Mouse (Mus musculus) stomach, embryonic 16.5 days (tissue): ENCODE data around the gene Bicc1. TPM values are rescaled to one million over a fixed set of nuclear protein-coding genes. Genes with fewer than 3 reads are reported as not detected.

ENCODE experiments used
- ATAC-seq: fragments of 200-750 bp; cut with Nextera tagmentation; 2 replicates; pipeline ENCODE4 v1.8.0; 2017; ENCODE audit warnings: moderate number of reproducible peaks, moderate TSS enrichment; ENCODE audit not compliant: insufficient read depth, low FRiP score
- H3K27ac ChIP-seq: fragments of 300-500 bp; sonication (generic); 2 replicates; pipeline ENCODE4 v1.5.1; 2014; ENCODE audit warnings: low read length
- H3K27me3 ChIP-seq: fragments of 300-500 bp; sonication (generic); 2 replicates; pipeline ENCODE4 v1.6.1; 2014; ENCODE audit warnings: low read length, control low read depth, mixed read lengths; ENCODE audit not compliant: control insufficient read depth, insufficient read depth
- H3K36me3 ChIP-seq: fragments of 300-500 bp; sonication (generic); 2 replicates; pipeline ENCODE4 v1.6.1; 2014; ENCODE audit warnings: low read length; ENCODE audit not compliant: control insufficient read depth, insufficient read depth
- H3K4me1 ChIP-seq: fragments of 300-500 bp; sonication (generic); 2 replicates; pipeline ENCODE4 v1.6.1; 2014; ENCODE audit warnings: low read length, control low read depth, mixed read lengths; ENCODE audit not compliant: control insufficient read depth, insufficient read depth
- H3K4me2 ChIP-seq: fragments of 300-500 bp; sonication (generic); 2 replicates; pipeline ENCODE4 v1.6.1; 2014; ENCODE audit warnings: low read depth, low read length, mixed read lengths
- H3K4me3 ChIP-seq: fragments of 300-500 bp; sonication (generic); replicated peaks from 2 replicates; pipeline ENCODE4 v1.5.1; 2014; ENCODE audit warnings: mild to moderate bottlenecking, low read length
- H3K9ac ChIP-seq: fragments of 300-500 bp; sonication (generic); 2 replicates; pipeline ENCODE4 v1.6.1; 2014; ENCODE audit warnings: low read length
- H3K9me3 ChIP-seq: fragments of 300-500 bp; sonication (generic); replicated peaks from 2 replicates; pipeline ENCODE4 v1.6.1; 2016; ENCODE audit warnings: low read length, control low read depth; ENCODE audit not compliant: control insufficient read depth
- WGBS: fragments of 180-500 bp; shearing (Covaris S2); extraction: QIAGEN DNeasy Blood & Tissue Kit; methylation state at CpG from one replicate; pipeline ENCODE4 v1.1.7; 2014; 5-methylcytosine and 5-hydroxymethylcytosine counted together
- polyA plus RNA-seq: library from polyadenylated mRNA; unstranded; fragments of >200 nt; fragmentation: Nextera tagmentation; extraction: Ambion mirVana; gene quantifications from 2 replicates; pipeline ENCODE4 v1.2.1, GENCODE M21; 2015

Bicc1 gene
- polyA plus RNA-seq, 1 experiment from 2014 or later: 22.1 TPM

GRCm38 (mm10) chr10:71008721-71009120 is 150.8 kb downstream of the Bicc1 start:
- H3K27ac ChIP-seq: no peak overlapping the region
- H3K27me3 ChIP-seq: no peaks in the 10 kb centered on the region
- no peak overlapping the region for H3K4me2 ChIP-seq
- H3K9ac ChIP-seq: no peak overlapping the region
- no peak for ATAC-seq
- 83% methylated on average over 11 of the region's 11 CpGs for WGBS
- H3K4me1 ChIP-seq: no peaks in the 10 kb centered on the region
- no peaks in the 10 kb centered on the region for H3K9me3 ChIP-seq
- H3K36me3 ChIP-seq: no peaks in the 10 kb centered on the region
- no peak overlapping the region for H3K4me3 ChIP-seq

DNA sequence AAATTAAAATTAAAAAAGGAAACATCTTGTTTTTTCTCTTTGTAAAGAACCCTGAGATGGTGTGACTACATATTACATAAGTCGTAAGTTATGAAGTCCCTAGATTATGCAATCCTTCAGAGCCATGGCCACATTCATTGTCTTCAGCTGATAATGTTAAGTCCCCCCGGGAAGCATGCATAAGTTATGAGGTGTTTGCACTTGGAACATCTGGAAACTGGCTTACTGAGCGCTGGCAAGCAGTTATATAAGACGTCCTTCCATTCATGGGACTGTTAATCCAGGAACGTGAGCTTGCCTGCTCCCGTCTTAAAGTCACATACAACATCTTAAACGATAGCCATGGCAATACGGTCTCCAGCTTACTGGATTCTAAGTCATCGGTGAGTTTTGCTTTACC is 151.5 kb downstream of the Bicc1 start:
- Histone ChIP-seq H3K9me3 (no peaks in the 10 kb centered on the region), H3K9ac (no peak overlapping the region), H3K27me3 (no peaks in the 10 kb centered on the region), H3K36me3 (no peaks in the 10 kb centered on the region), H3K27ac (no peak overlapping the region), H3K4me3 (no peak overlapping the region), H3K4me2 (no peak overlapping the region), H3K4me1 (no peaks in the 10 kb centered on the region)
- 68% methylated on average over 9 of the region's 9 CpGs for WGBS
- no peak for ATAC-seq

GRCm38 (mm10) chr10:71007516-71007915 is 152.0 kb downstream of the Bicc1 start:
- H3K36me3 ChIP-seq: no peaks in the 10 kb centered on the region
- no peak overlapping the region for H3K27ac ChIP-seq
- no peaks in the 10 kb centered on the region for H3K27me3 ChIP-seq
- no peak overlapping the region for H3K4me2 ChIP-seq
- H3K4me1 ChIP-seq: no peaks in the 10 kb centered on the region
- WGBS: 85% methylated on average over 5 of the region's 5 CpGs
- no peak overlapping the region for H3K4me3 ChIP-seq
- H3K9me3 ChIP-seq: no peaks in the 10 kb centered on the region
- no peak for ATAC-seq
- H3K9ac ChIP-seq: no peak overlapping the region

DNA sequence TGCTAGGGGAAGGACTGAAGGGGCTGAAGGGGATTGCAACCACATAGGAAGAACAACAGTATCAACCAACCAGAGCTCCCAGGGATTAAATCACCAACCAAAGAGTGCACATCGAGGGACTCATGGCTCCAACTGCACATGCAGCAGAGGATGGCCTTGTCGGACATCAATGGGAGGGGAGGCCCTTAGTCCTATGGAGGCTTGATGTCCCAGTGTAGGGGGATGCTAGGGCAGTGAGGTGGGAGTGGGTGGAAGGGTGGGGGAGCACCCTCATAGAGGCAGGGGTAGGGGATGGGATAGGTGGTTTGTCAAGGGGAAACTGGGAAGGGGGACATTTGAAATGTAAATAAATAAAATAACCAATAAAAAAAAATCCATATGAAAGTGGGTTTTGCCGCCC is 152.5 kb downstream of the Bicc1 start:
- Histone ChIP-seq H3K9me3 (no peaks in the 10 kb centered on the region), H3K4me1 (no peaks in the 10 kb centered on the region), H3K27me3 (no peaks in the 10 kb centered on the region), H3K4me2 (no peak overlapping the region), H3K9ac (no peak overlapping the region), H3K4me3 (no peak overlapping the region), H3K27ac (no peak overlapping the region), H3K36me3 (no peaks in the 10 kb centered on the region)
- no peak for ATAC-seq
- 82% methylated on average over 3 of the region's 3 CpGs for WGBS

- H3K27me3 ChIP-seq: no peaks in the 10 kb centered on the region
- WGBS: 86% methylated on average over 2 of the region's 2 CpGs
- H3K27ac ChIP-seq: no peak overlapping the region
- no peak overlapping the region for H3K4me2 ChIP-seq
- H3K36me3 ChIP-seq: no peaks in the 10 kb centered on the region
- no peak for ATAC-seq
- no peak overlapping the region for H3K4me3 ChIP-seq
- no peak overlapping the region for H3K9ac ChIP-seq
- H3K4me1 ChIP-seq: no peaks in the 10 kb centered on the region
- no peaks in the 10 kb centered on the region for H3K9me3 ChIP-seq
These were observed 156.6 kb downstream of the Bicc1 start for GRCm38 (mm10) chr10:71002871-71003270.

DNA sequence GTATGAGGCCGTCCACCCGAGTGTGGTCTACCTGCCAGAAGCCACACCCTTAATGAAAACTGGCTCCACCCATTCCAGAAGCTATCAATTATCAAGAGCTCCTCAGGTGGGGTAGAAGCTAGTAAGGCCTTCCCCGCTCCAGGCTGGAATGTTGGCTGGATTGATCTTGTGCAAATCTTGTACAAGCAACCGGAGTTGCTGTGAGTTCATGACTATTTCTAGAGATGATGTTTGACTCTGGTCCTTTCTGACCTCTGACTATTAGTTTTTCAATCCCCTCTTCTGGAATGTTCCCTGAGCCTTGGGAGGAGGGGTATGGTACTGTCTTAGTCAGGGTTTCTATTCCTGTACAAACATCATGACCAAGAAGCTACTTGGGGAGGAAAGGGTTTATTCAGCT is 157.3 kb downstream of the Bicc1 start:
- Histone ChIP-seq H3K27me3 (no peaks in the 10 kb centered on the region), H3K9ac (no peak overlapping the region), H3K27ac (no peak overlapping the region), H3K4me1 (no peaks in the 10 kb centered on the region), H3K4me3 (no peak overlapping the region), H3K9me3 (no peaks in the 10 kb centered on the region), H3K36me3 (no peaks in the 10 kb centered on the region), H3K4me2 (no peak overlapping the region)
- WGBS: 90% methylated on average over 4 of the region's 4 CpGs
- no peak for ATAC-seq

- Histone ChIP-seq H3K27me3 (no peaks in the 10 kb centered on the region), H3K36me3 (no peaks in the 10 kb centered on the region), H3K4me1 (no peaks in the 10 kb centered on the region), H3K9me3 (no peaks in the 10 kb centered on the region), H3K4me2 (no peak overlapping the region), H3K9ac (no peak overlapping the region), H3K4me3 (no peak overlapping the region), H3K27ac (no peak overlapping the region)
- ATAC-seq: no peak
- WGBS: 47% methylated on average over 4 of the region's 4 CpGs
These were observed 161.4 kb downstream of the Bicc1 start for GRCm38 (mm10) chr10:70998136-70998535.

DNA sequence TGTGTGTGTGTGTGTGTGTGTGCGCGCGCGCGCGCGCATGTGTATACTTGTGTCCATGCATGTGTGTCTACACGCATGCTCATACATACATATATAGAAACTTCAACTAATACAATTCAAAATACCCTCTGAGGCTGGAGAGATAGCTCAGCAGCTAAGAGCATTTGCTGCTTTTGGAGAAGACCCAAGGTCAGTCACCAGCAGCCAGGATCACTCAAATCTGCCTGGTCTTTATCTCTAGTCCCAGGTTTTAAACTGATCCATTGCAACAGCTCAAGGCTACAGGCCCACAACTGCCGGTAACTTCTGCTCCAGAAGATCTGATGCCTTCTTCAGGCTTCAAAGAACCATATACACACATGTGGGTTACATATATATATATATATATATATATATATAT is 163.4 kb downstream of the Bicc1 start:
- H3K4me1 ChIP-seq: no peaks in the 10 kb centered on the region
- no peak for ATAC-seq
- WGBS: 95% methylated on average over 9 of the region's 9 CpGs

GRCm38 (mm10) chr10:70994135-70994497 is 165.4 kb downstream of the Bicc1 start:
- no peaks in the 10 kb centered on the region for H3K4me1 ChIP-seq
- no peak overlapping the region for H3K4me2 ChIP-seq
- H3K27me3 ChIP-seq: no peaks in the 10 kb centered on the region
- no peak overlapping the region for H3K4me3 ChIP-seq
- no peaks in the 10 kb centered on the region for H3K36me3 ChIP-seq
- H3K27ac ChIP-seq: no peak overlapping the region
- no peak for ATAC-seq
- WGBS: 93% methylated on average over 2 of the region's 2 CpGs
- H3K9ac ChIP-seq: no peak overlapping the region
- no peaks in the 10 kb centered on the region for H3K9me3 ChIP-seq

More for the DNA sequence above, 163.4 kb downstream of the Bicc1 start:
- H3K9me3 ChIP-seq: no peaks in the 10 kb centered on the region
- no peak overlapping the region for H3K9ac ChIP-seq
- H3K4me3 ChIP-seq: no peak overlapping the region
- no peak overlapping the region for H3K4me2 ChIP-seq
- no peaks in the 10 kb centered on the region for H3K36me3 ChIP-seq
- no peak overlapping the region for H3K27ac ChIP-seq
- no peaks in the 10 kb centered on the region for H3K27me3 ChIP-seq
